Mouse (Mus musculus) embryonic facial prominence, embryonic 15.5 days (tissue): ENCODE measurements at regions not wholly inside any gene's neighbourhood (a gene's known extent, or its start where the extent isn't known, plus 50 kb on each side); places are given as distances from the start of the nearest gene placed in this dataset.

Experiments
- ATAC-seq: fragments of 200-750 bp; cut with Nextera tagmentation; 2 replicates; pipeline ENCODE4 v1.8.0; 2017; ENCODE audit warnings: low read depth, moderate TSS enrichment; ENCODE audit not compliant: insufficient number of reproducible peaks, low FRiP score, low TSS enrichment
- H3K27ac ChIP-seq: fragments of 300-500 bp; sonication (generic); replicated peaks from 2 replicates; pipeline ENCODE4 v1.5.1; 2015; ENCODE audit warnings: mild to moderate bottlenecking, inconsistent platforms
- H3K27me3 ChIP-seq: fragments of 300-500 bp; sonication (generic); 2 replicates; pipeline ENCODE4 v1.6.1; 2015; ENCODE audit warnings: inconsistent platforms
- H3K36me3 ChIP-seq: fragments of 300-500 bp; sonication (generic); 2 replicates; pipeline ENCODE4 v1.6.1; 2015; ENCODE audit warnings: mild to moderate bottlenecking, inconsistent platforms
- H3K4me1 ChIP-seq: fragments of 300-500 bp; sonication (generic); 2 replicates; pipeline ENCODE4 v1.6.1; 2015; ENCODE audit warnings: inconsistent platforms
- H3K4me2 ChIP-seq: fragments of 300-500 bp; sonication (generic); replicated peaks from 2 replicates; pipeline ENCODE4 v1.6.1; 2015; ENCODE audit warnings: mild to moderate bottlenecking, inconsistent platforms
- H3K4me3 ChIP-seq: fragments of 300-500 bp; sonication (generic); replicated peaks from 2 replicates; pipeline ENCODE4 v1.5.1; 2015; ENCODE audit warnings: mild to moderate bottlenecking, inconsistent platforms
- H3K9ac ChIP-seq: fragments of 300-500 bp; sonication (generic); 2 replicates; pipeline ENCODE4 v1.6.1; 2015; ENCODE audit warnings: inconsistent platforms
- H3K9me3 ChIP-seq: fragments of 300-500 bp; sonication (generic); replicated peaks from 2 replicates; pipeline ENCODE4 v1.6.1; 2016; ENCODE audit warnings: inconsistent platforms
- WGBS: fragments of 180-500 bp; shearing (Covaris S2); methylation state at CpG from one replicate; pipeline ENCODE4 v1.1.7; 2015; 5-methylcytosine and 5-hydroxymethylcytosine counted together

GRCm38 (mm10) chr9:68372726-68373125 lies 280.9 kb upstream of the Rora start:
- Histone ChIP-seq H3K27ac (no peak overlapping the region), H3K27me3 (no peaks in the 10 kb centered on the region), H3K9ac (no peak overlapping the region), H3K4me1 (no peaks in the 10 kb centered on the region), H3K4me3 (no peak overlapping the region), H3K4me2 (no peak overlapping the region), H3K9me3 (no peaks in the 10 kb centered on the region), H3K36me3 (no peaks in the 10 kb centered on the region)
- WGBS: 86% methylated on average over 4 of the region's 4 CpGs
- ATAC-seq: no peak

- Histone ChIP-seq H3K27ac (no peak overlapping the region), H3K9me3 (no peaks in the 10 kb centered on the region), H3K9ac (no peak overlapping the region), H3K36me3 (no peaks in the 10 kb centered on the region), H3K27me3 (no peaks in the 10 kb centered on the region), H3K4me3 (no peak overlapping the region), H3K4me2 (no peak overlapping the region), H3K4me1 (no peaks in the 10 kb centered on the region)
- ATAC-seq: no peak
- WGBS: 71% methylated on average over 1 of the region's 1 CpGs
Observed at GRCm38 (mm10) chr9:68376222-68376621, 277.4 kb upstream of the Rora start.

GRCm38 (mm10) chr9:68381871-68382270 lies 271.7 kb upstream of the Rora start:
- no peak for ATAC-seq
- no peak overlapping the region for H3K4me2 ChIP-seq
- no peaks in the 10 kb centered on the region for H3K27me3 ChIP-seq
- H3K9me3 ChIP-seq: no peaks in the 10 kb centered on the region
- no peak overlapping the region for H3K27ac ChIP-seq
- WGBS: 80% methylated on average over 6 of the region's 6 CpGs
- no peak overlapping the region for H3K9ac ChIP-seq
- H3K36me3 ChIP-seq: no peaks in the 10 kb centered on the region
- H3K4me3 ChIP-seq: no peak overlapping the region
- no peaks in the 10 kb centered on the region for H3K4me1 ChIP-seq

GRCm38 (mm10) chr9:68400930-68401329 lies 252.7 kb upstream of the Rora start:
- no peaks in the 10 kb centered on the region for H3K27me3 ChIP-seq
- H3K4me2 ChIP-seq: no peak overlapping the region
- no peaks in the 10 kb centered on the region for H3K36me3 ChIP-seq
- H3K4me1 ChIP-seq: 0 out of 2 replicates have a peak, but pooled peaks cover 5% of the 10 kb centered on the region
- H3K27ac ChIP-seq: no peak overlapping the region
- no peak overlapping the region for H3K9ac ChIP-seq
- H3K4me3 ChIP-seq: no peak overlapping the region
- H3K9me3 ChIP-seq: no peaks in the 10 kb centered on the region
- ATAC-seq: no peak
- 75% methylated on average over 4 of the region's 4 CpGs for WGBS

- no peak overlapping the region for H3K9ac ChIP-seq
- no peak for ATAC-seq
- no peak overlapping the region for H3K4me3 ChIP-seq
- no peaks in the 10 kb centered on the region for H3K27me3 ChIP-seq
- H3K4me1 ChIP-seq: 0 out of 2 replicates have a peak, but pooled peaks cover 5% of the 10 kb centered on the region
- H3K27ac ChIP-seq: no peak overlapping the region
- 59% methylated on average over 8 of the region's 8 CpGs for WGBS
- H3K36me3 ChIP-seq: no peaks in the 10 kb centered on the region
- no peaks in the 10 kb centered on the region for H3K9me3 ChIP-seq
- H3K4me2 ChIP-seq: no peak overlapping the region
Observed at GRCm38 (mm10) chr9:68402176-68402845, 251.3 kb upstream of the Rora start.

GRCm38 (mm10) chr9:68402981-68403380 lies 250.6 kb upstream of the Rora start:
- Histone ChIP-seq H3K9me3 (no peaks in the 10 kb centered on the region), H3K36me3 (no peaks in the 10 kb centered on the region), H3K27ac (no peak overlapping the region), H3K9ac (no peak overlapping the region), H3K4me1 (0 out of 2 replicates have a peak, but pooled peaks cover 5% of the 10 kb centered on the region), H3K4me3 (no peak overlapping the region), H3K4me2 (no peak overlapping the region), H3K27me3 (no peaks in the 10 kb centered on the region)
- 83% methylated on average over 3 of the region's 3 CpGs for WGBS
- no peak for ATAC-seq

GRCm38 (mm10) chr9:68403516-68403915 lies 250.1 kb upstream of the Rora start:
- Histone ChIP-seq H3K4me2 (no peak overlapping the region), H3K27me3 (no peaks in the 10 kb centered on the region), H3K27ac (no peak overlapping the region), H3K9ac (no peak overlapping the region), H3K36me3 (no peaks in the 10 kb centered on the region), H3K4me1 (0 out of 2 replicates have a peak, but pooled peaks cover 5% of the 10 kb centered on the region), H3K4me3 (no peak overlapping the region), H3K9me3 (no peaks in the 10 kb centered on the region)
- no peak for ATAC-seq
- WGBS: 75% methylated on average over 4 of the region's 4 CpGs

- Histone ChIP-seq H3K36me3 (no peaks in the 10 kb centered on the region), H3K4me2 (no peak overlapping the region), H3K9me3 (no peaks in the 10 kb centered on the region), H3K4me3 (no peak overlapping the region), H3K4me1 (no peaks in the 10 kb centered on the region), H3K27me3 (no peaks in the 10 kb centered on the region), H3K27ac (no peak overlapping the region), H3K9ac (no peak overlapping the region)
- no peak for ATAC-seq
- 83% methylated on average over 3 of the region's 3 CpGs for WGBS
Observed at GRCm38 (mm10) chr9:68409786-68410185, 243.8 kb upstream of the Rora start.

GRCm38 (mm10) chr9:68426286-68426685 lies 227.3 kb upstream of the Rora start:
- H3K27ac ChIP-seq: no peak overlapping the region
- no peak overlapping the region for H3K4me3 ChIP-seq
- 68% methylated on average over 2 of the region's 2 CpGs for WGBS
- H3K36me3 ChIP-seq: no peaks in the 10 kb centered on the region
- H3K27me3 ChIP-seq: no peaks in the 10 kb centered on the region
- H3K9ac ChIP-seq: no peak overlapping the region
- H3K9me3 ChIP-seq: no peaks in the 10 kb centered on the region
- H3K4me2 ChIP-seq: no peak overlapping the region
- H3K4me1 ChIP-seq: no peaks in the 10 kb centered on the region
- ATAC-seq: no peak

GRCm38 (mm10) chr9:68462755-68463154 lies 190.8 kb upstream of the Rora start:
- Histone ChIP-seq H3K9ac (no peak overlapping the region), H3K4me2 (no peak overlapping the region), H3K4me1 (no peaks in the 10 kb centered on the region), H3K27ac (no peak overlapping the region), H3K4me3 (no peak overlapping the region), H3K36me3 (no peaks in the 10 kb centered on the region), H3K27me3 (no peaks in the 10 kb centered on the region), H3K9me3 (no peaks in the 10 kb centered on the region)
- ATAC-seq: no peak
- WGBS: 94% methylated on average over 5 of the region's 5 CpGs

- Histone ChIP-seq H3K4me2 (no peak overlapping the region), H3K4me1 (no peaks in the 10 kb centered on the region), H3K9me3 (no peaks in the 10 kb centered on the region), H3K27me3 (no peaks in the 10 kb centered on the region), H3K9ac (no peak overlapping the region), H3K27ac (no peak overlapping the region), H3K36me3 (no peaks in the 10 kb centered on the region), H3K4me3 (no peak overlapping the region)
- WGBS: 59% methylated on average over 4 of the region's 4 CpGs
- no peak for ATAC-seq
Observed at GRCm38 (mm10) chr9:68463637-68464304, 189.8 kb upstream of the Rora start.

- ATAC-seq: no peak
- no peak overlapping the region for H3K27ac ChIP-seq
Observed at GRCm38 (mm10) chr9:68466671-68467070, 186.9 kb upstream of the Rora start.

More at GRCm38 (mm10) chr9:68466671-68467070, 186.9 kb upstream of the Rora start:
- Histone ChIP-seq H3K9ac (no peak overlapping the region), H3K4me1 (no peaks in the 10 kb centered on the region), H3K36me3 (no peaks in the 10 kb centered on the region), H3K4me3 (no peak overlapping the region), H3K4me2 (no peak overlapping the region), H3K27me3 (no peaks in the 10 kb centered on the region), H3K9me3 (no peaks in the 10 kb centered on the region)
- 67% methylated on average over 5 of the region's 5 CpGs for WGBS
